Mouse (Mus musculus) spleen, adult 2 months (tissue): ENCODE data around the gene Ezh1. TPM values are rescaled to one million over a fixed set of nuclear protein-coding genes. Genes with fewer than 3 reads are reported as not detected.
A peak's percentile ranks its signal among the peaks of the same experiment; 100 is the strongest.

Source experiments
- DNase-seq, 2 experiments: peaks; one replicate each; pipeline versions ENCODE4 v3.0.0 to v3.0.0-alpha.2; 2012 to 2021; ENCODE audit warnings: low spot score in 2 of 2, low read depth in 1 of 2
- H3K27ac ChIP-seq: fragments of 200-500 bp; 2 replicates; pipeline ENCODE4 v1.5.1; 2012; ENCODE audit warnings: low read length, inconsistent platforms; ENCODE audit not compliant: insufficient read depth
- H3K27me3 ChIP-seq: fragments of 200-500 bp; 2 replicates; pipeline ENCODE4 v1.6.1; 2012; ENCODE audit warnings: mild to moderate bottlenecking, moderate library complexity, low read length, inconsistent platforms; ENCODE audit not compliant: control insufficient read depth, insufficient read depth
- H3K36me3 ChIP-seq: fragments of 200-500 bp; 2 replicates; pipeline ENCODE4 v1.6.1; 2012; ENCODE audit warnings: mild to moderate bottlenecking, low read length, inconsistent platforms; ENCODE audit not compliant: control insufficient read depth, insufficient read depth
- H3K4me1 ChIP-seq: fragments of 200-500 bp; 2 replicates; pipeline ENCODE4 v1.6.1; 2011; ENCODE audit warnings: inconsistent platforms; ENCODE audit not compliant: control insufficient read depth, insufficient read depth, insufficient read length
- H3K4me3 ChIP-seq: fragments of 200-500 bp; 2 replicates; pipeline ENCODE4 v1.5.1; 2011; ENCODE audit warnings: mild to moderate bottlenecking, inconsistent platforms; ENCODE audit not compliant: insufficient read depth, insufficient read length; ENCODE audit errors: extremely low read depth
- CTCF ChIP-seq: fragments of 200-500 bp; IDR thresholded peaks from 2 replicates; pipeline ENCODE4 v1.5.1; 2011; ENCODE audit warnings: mild to moderate bottlenecking, inconsistent platforms; ENCODE audit not compliant: insufficient read depth, insufficient read length, insufficient replicate concordance; ENCODE audit errors: extremely low read depth
- POLR2A ChIP-seq: fragments of 200-500 bp; IDR thresholded peaks from 2 replicates; pipeline ENCODE4 v1.6.1; 2011; ENCODE audit warnings: low read depth, low read length, inconsistent platforms
- WGBS: fragments of 180-500 bp; shearing (Covaris S2); methylation state at CpG from one replicate; pipeline ENCODE4 v1.1.7; 2018; 5-methylcytosine and 5-hydroxymethylcytosine counted together
- polyA plus RNA-seq: library from polyadenylated mRNA; depleted of rRNA; stranded (reverse); fragments of >200 nt; gene quantifications from 2 replicates; pipeline ENCODE4 v1.2.3, GENCODE M21; 2012

Ezh1 gene
- polyA plus RNA-seq, 1 experiment: 30.9 TPM

DNA sequence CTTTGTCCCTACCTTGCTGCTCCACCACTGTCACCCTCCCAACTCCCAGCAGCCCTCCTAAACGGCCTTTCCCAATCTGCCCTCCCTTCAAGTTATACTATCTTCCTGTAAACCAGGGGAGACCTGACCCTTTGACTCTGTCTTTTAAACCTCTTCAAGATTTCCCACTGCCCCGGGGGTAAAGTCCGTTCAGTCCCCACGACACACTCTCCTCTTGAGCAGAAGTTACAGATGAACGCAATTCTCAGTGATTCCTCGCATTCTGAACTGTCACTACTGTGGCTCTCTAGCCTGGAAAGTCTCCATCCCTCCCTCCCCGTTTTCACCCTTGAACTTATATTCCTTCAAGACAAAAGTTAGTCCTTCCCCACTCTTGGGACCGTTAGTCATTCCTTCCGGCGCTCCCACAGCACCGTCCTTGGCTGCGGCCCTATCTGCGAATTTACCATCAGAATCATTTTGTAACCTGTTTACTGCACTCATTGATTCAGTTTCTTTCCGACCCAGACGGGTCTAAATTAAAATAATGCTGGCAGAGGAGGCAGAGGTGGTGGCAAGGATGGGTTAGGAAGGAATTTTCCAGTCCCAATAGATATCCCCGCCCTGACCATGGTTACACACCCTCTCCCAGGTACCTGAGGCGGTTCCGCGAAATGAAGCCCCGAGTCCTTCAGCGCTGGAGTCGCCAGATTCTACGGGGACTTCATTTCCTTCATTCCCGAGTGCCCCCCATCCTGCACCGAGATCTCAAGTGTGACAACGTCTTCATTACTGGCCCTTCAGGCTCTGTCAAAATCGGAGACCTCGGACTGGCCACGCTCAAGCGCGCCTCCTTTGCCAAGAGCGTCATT lies 37.1 kb upstream of the Ezh1 start:
- no peak for DNase-seq
- H3K4me1 ChIP-seq: peaks cover 10% of the 10 kb centered on the region
- peaks cover 28% of the 10 kb centered on the region for H3K27me3 ChIP-seq
- peaks cover 2% of the 10 kb centered on the region; the same call in 1 of the 2 replicates for H3K36me3 ChIP-seq
- TF ChIP-seq POLR2A: no peak
- no peak for TF ChIP-seq CTCF
- no peak overlapping the region for H3K4me3 ChIP-seq
- no peak overlapping the region for H3K27ac ChIP-seq
- WGBS: 20% methylated on average over 32 of the region's 32 CpGs

DNA sequence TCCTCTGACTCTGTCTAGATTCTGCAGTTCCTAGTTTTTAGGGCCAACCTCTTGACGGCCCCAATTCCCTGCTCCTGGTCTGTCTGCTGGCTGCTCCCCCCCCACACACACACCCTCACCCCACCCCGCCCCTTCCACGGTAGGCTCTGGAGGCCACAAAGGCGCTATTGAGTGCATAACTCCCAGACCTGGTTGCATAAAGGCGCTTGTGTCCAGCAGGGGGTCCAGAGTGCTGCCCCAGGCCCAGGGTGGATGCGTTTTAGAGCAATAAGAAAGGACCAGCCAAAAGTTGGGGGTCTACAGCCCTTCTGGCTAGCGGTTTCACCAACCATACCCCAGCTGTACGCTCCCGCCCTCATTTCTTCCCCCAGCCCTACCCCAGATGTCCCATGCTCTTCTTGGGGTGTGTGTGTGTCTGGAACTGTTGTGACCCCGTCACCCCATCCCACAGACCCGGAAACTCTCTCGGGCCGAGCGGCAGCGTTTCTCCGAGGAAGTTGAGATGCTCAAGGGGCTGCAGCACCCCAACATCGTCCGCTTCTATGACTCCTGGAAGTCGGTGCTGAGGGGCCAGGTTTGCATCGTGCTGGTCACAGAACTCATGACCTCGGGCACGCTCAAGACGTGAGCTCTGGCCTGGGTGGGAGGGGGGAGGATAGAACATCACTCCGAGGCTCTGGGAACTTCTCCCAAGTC lies 36.2 kb upstream of the Ezh1 start:
- H3K4me3 ChIP-seq: no peak overlapping the region
- H3K27ac ChIP-seq: no peak overlapping the region
- 7% methylated on average over 24 of the region's 24 CpGs for WGBS
- H3K27me3 ChIP-seq: peaks cover 28% of the 10 kb centered on the region
- peaks cover 8% of the 10 kb centered on the region for H3K36me3 ChIP-seq
- no peak for TF ChIP-seq POLR2A
- TF ChIP-seq CTCF: no peak
- H3K4me1 ChIP-seq: peaks cover 10% of the 10 kb centered on the region
- no peak for DNase-seq

DNA sequence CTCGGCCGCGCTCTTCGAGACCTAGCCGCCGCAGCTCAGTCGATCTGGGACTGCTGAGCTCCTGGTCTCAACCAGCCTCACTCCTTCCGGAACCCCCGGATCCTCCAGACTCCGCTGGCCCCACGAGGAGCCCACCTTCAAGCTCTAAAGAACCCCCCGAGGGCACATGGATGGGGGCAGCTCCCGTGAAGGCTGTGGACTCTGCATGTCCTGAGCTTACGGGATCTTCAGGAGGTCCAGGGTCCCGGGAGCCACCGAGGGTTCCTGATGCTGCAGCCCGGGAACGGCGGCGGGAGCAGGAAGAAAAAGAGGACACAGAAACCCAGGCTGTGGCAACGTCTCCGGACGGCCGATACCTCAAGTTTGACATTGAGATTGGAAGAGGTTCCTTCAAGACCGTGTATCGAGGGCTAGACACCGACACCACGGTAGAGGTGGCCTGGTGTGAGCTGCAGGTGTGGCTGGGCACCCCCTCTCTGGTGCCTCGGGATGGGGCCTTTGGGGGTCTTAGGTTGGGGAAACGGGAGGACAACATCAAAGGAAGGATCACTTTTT lies 34.6 kb upstream of the Ezh1 start:
- TF ChIP-seq POLR2A: no peak
- TF ChIP-seq CTCF: no peak
- H3K4me3 ChIP-seq: peak overlapping the region; percentile 46; the same call in 1 of the 2 replicates
- WGBS: 2% methylated on average over 30 of the region's 30 CpGs
- H3K36me3 ChIP-seq: peaks cover 10% of the 10 kb centered on the region
- H3K4me1 ChIP-seq: peaks cover 10% of the 10 kb centered on the region
- no peak overlapping the region for H3K27ac ChIP-seq
- DNase-seq: no peak
- H3K27me3 ChIP-seq: peaks cover 28% of the 10 kb centered on the region

DNA sequence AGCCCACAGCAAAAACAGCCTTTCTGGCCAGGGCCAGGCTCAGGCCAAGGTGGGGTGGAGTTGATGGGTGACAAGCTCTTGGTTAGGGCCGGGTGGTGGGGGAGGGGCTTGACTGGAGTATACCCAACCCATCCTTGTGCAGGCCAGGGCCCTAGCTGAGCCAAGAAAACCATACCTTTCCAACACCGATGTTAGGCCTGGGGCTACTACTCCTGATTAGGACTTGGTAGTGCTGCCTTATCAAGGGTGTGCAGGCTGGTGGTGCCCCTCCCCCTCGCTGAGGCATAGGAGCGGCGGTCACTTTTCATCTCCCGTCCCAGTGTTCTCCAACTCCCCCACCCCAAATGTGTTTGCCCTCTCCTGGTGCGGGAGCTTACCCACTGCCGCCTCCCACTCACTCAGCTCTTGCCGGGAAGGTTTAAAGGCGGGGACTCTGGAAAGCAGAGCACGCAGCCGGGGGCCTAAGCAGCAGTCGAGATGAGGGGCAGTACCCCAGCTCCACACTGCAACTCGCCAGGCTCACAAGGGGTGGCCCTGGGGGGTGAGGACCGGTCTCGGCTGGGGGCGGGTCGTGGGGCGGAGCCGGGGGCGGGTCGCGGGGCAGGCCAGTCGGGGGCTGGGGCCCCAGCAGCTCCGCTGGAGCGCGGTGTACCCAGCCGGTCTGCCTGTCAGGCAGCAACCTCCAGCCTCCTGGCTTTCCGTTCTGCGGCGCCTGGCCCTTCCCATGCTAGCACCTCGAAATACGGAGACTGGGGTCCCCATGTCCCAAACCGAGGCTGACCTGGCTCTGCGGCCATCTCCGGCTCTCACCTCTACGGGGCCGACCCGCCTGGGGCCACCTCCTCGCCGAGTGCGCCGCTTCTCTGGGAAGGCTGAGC lies 33.9 kb upstream of the Ezh1 start, which contains the start of gene Wnk4:
Gene Wnk4 (plus strand): TSS at position 620 of the 878 bp plus-strand sequence.
- TF ChIP-seq CTCF (no peak), POLR2A (no peak)
- H3K4me3 ChIP-seq: peak within 1 kb of the TSS; percentile 46
- H3K27me3 ChIP-seq: peaks cover 25% of the 10 kb centered on the region
- 2% methylated on average over 39 of the region's 43 CpGs for WGBS
- H3K27ac ChIP-seq: no peak within 1 kb of the TSS
- no peak for DNase-seq
- peaks cover 10% of the 10 kb centered on the region for H3K36me3 ChIP-seq
- H3K4me1 ChIP-seq: peaks cover 10% of the 10 kb centered on the region

DNA sequence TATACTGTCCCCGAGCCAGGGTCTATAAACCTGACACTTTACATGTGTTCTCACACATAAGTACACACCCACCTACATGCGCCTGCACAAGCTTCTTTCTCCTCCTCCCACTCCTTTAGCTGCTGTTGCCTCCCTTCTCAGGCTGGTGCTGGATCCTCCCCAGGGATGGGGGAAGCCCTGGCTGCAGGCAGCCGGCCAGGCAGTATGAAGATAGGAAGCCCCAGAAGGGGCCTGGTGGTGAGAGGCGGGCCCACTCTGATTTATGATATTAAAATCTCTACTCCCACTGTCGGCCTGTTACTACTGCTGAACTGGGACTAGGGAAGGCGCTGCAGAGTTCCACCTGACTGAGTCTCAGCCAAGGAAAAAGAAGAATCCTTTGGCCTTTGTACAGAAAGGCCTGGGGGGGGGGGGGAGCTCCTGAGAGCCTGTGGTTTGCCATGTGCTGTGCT lies 33.0 kb upstream of the Ezh1 start:
- WGBS: 71% methylated on average over 6 of the region's 6 CpGs
- Histone ChIP-seq H3K27me3 (peaks cover 24% of the 10 kb centered on the region), H3K4me3 (no peak overlapping the region), H3K36me3 (peaks cover 10% of the 10 kb centered on the region), H3K4me1 (peaks cover 10% of the 10 kb centered on the region), H3K27ac (no peak overlapping the region)
- no peak for DNase-seq
- TF ChIP-seq CTCF (no peak), POLR2A (no peak)

DNA sequence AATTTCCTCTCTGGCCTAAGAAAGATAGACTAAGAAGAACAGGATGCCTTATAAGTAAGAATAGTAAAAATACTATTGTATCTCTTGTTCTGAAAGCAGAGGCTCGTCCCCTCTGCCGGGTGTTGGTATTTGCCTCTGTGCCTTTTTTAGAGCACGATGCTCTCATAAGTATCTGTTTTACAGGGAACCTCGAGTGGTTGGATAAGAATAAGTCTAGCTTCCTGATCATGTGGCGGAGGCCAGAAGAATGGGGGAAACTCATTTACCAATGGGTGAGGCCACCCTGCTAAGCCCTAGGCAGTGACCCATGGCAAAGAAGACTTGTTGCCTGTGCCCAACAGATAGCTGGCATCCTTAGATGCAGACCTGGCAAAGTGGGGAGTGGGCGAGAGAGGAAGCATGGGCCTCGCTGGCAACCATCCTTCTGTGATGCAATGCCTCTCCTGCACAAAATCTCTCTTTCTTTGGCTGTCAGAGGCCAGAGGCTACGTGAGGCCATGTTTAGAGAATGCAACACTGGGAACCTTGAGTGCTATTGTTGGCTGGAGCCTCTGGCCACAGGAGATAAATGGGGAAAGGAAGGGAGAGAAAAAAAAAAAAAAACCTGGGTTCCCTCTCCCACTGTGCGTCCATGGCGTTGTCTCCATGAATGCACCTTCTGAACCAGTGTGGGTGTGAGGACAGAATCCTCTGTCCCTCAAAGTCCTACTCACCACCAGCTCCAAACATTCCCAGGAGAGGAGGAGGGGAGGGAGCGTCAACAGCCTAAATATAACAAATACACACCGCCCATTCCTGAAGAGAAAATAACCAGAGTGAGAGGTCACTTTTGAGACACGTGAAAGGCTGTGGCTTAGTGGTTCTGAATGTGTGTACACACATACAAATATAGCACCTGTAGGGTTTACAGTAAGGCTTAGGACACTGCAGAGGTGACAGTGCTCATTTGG lies 29.8 kb upstream of the Ezh1 start:
- TF ChIP-seq CTCF (no peak), POLR2A (no peak)
- H3K27ac ChIP-seq: no peak overlapping the region
- H3K4me3 ChIP-seq: no peak overlapping the region
- H3K4me1 ChIP-seq: peaks cover 13% of the 10 kb centered on the region
- H3K27me3 ChIP-seq: peaks cover 8% of the 10 kb centered on the region
- no peak for DNase-seq
- WGBS: 89% methylated on average over 13 of the region's 13 CpGs
- H3K36me3 ChIP-seq: peaks cover 10% of the 10 kb centered on the region
